Mouse (Mus musculus) ES-E14 (cell line): Measurements from ENCODE around the gene Rtl4. TPM values are rescaled to one million over a fixed set of nuclear protein-coding genes. Genes with fewer than 3 reads are reported as not detected.

Experiments used
- DNase-seq: peaks from one replicate; pipeline ENCODE4 v3.0.0-alpha.2; 2013; ENCODE audit warnings: low read depth, low spot score
- H3K27ac ChIP-seq: 2 replicates; pipeline ENCODE4 v1.5.1; 2012; ENCODE audit warnings: low read depth, mild to moderate bottlenecking, low read length, moderate library complexity, mixed read lengths; ENCODE audit not compliant: poor library complexity, insufficient read depth, severe bottlenecking
- H3K36me3 ChIP-seq: 2 replicates; pipeline ENCODE4 v1.6.1; 2012; ENCODE audit warnings: mild to moderate bottlenecking, low read length, moderate library complexity, mixed read lengths; ENCODE audit not compliant: control insufficient read depth, poor library complexity, insufficient read depth, severe bottlenecking
- H3K4me1 ChIP-seq, 2 experiments: fragments of 150-350 bp in 1 of 2; sonication (generic) in 1 of 2; 2 replicates each; pipeline ENCODE4 v1.6.1; 2012; ENCODE audit warnings: low read length in 2 of 2, mild to moderate bottlenecking in 1 of 2, mixed read lengths in 1 of 2; ENCODE audit not compliant: control insufficient read depth in 2 of 2, insufficient read depth in 2 of 2, poor library complexity in 1 of 2
- H3K4me3 ChIP-seq, 2 experiments: fragments of 150-350 bp in 1 of 2; sonication (generic) in 1 of 2; 2 replicates each; pipeline ENCODE4 v1.5.1; 2012; ENCODE audit warnings: low read length in 2 of 2, low read depth in 1 of 2, mild to moderate bottlenecking in 1 of 2, mixed read lengths in 1 of 2; ENCODE audit not compliant: insufficient read depth in 1 of 2, poor library complexity in 1 of 2, severe bottlenecking in 1 of 2
- H3K9ac ChIP-seq: 2 replicates; pipeline ENCODE4 v1.6.1; 2012; ENCODE audit warnings: low read depth, mild to moderate bottlenecking, low read length, mixed read lengths; ENCODE audit not compliant: poor library complexity, insufficient read depth, severe bottlenecking
- H3K9me3 ChIP-seq: fragments of 150-350 bp; sonication (generic); 2 replicates; pipeline ENCODE4 v1.6.1; 2012; ENCODE audit warnings: low read depth, mild to moderate bottlenecking, low read length; ENCODE audit not compliant: control insufficient read depth, insufficient read depth
- CHD2 ChIP-seq: IDR thresholded peaks from 2 replicates; pipeline ENCODE4 v1.6.1; 2014; ENCODE audit warnings: mild to moderate bottlenecking, low read depth, low read length, inconsistent platforms
- HCFC1 ChIP-seq: IDR thresholded peaks from 2 replicates; pipeline ENCODE4 v1.6.1; 2012; ENCODE audit warnings: low read length, inconsistent platforms, borderline replicate concordance; ENCODE audit not compliant: insufficient read depth
- MAFK ChIP-seq: IDR thresholded peaks from 2 replicates; pipeline ENCODE4 v1.6.1; 2014; ENCODE audit warnings: mild to moderate bottlenecking, low read depth, low read length, inconsistent platforms; ENCODE audit not compliant: insufficient read depth
- ZC3H11A ChIP-seq: IDR thresholded peaks from 2 replicates; pipeline ENCODE4 v1.6.1; 2012; ENCODE audit warnings: low read depth, mild to moderate bottlenecking, inconsistent platforms, low read length, borderline replicate concordance
- ZNF384 ChIP-seq: IDR thresholded peaks from 2 replicates; pipeline ENCODE4 v1.6.1; 2012; ENCODE audit warnings: low read depth, low read length, inconsistent platforms
- in situ Hi-C, 2 experiments: fragments of 600-800 bp; cut with MboI; formaldehyde crosslinking; loops; one replicate each; pipeline ENCODE4 v1.15.1; 2025; ENCODE audit warnings: low sequenced_read_pairs in 2 of 2, inconsistent platforms in 1 of 2; ENCODE audit not compliant: unreplicated experiment in 2 of 2
- total RNA-seq: library from RNA; depleted of rRNA; stranded (reverse); fragments of 300-350 nt; gene quantifications from 2 replicates; pipeline ENCODE4 v1.2.3, GENCODE M21; 2012; rRNA removed

The Rtl4 gene
- total RNA-seq, 1 experiment, result not detected

DNA sequence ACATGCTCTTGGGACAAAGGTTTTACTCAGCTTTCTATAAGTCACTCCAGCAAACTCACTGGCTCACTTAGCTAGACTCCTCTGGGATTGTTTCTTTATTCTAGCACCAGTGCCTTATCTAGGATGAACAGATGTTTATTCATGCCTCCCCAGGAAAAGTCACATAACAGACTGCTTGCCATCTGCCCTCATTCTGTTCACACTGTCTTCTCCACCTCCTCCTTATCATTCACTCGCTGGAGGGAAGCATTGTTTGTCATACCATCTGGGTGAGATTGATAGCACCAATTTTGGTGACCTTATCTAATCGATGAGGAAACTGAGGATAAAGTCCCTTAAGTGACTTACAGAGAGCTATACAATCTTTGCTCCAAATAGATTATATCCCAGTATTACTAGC lies 298.3 kb downstream of the Rtl4 start:
- no peak for DNase-seq
- H3K27ac ChIP-seq, result no peak overlapping the region
- H3K4me1 ChIP-seq, result no peaks in the 10 kb centered on the region
- no peak overlapping the region for H3K9ac ChIP-seq
- no peaks in the 10 kb centered on the region for H3K9me3 ChIP-seq
- no peaks in the 10 kb centered on the region for H3K36me3 ChIP-seq
- in situ Hi-C loops, result no loop called here
- no peak for TF ChIP-seq CHD2
- no peak for TF ChIP-seq ZNF384
- TF ChIP-seq ZC3H11A, result no peak
- no peak for TF ChIP-seq MAFK
- no peak for TF ChIP-seq HCFC1
- H3K4me3 ChIP-seq, result no peak overlapping the region

DNA sequence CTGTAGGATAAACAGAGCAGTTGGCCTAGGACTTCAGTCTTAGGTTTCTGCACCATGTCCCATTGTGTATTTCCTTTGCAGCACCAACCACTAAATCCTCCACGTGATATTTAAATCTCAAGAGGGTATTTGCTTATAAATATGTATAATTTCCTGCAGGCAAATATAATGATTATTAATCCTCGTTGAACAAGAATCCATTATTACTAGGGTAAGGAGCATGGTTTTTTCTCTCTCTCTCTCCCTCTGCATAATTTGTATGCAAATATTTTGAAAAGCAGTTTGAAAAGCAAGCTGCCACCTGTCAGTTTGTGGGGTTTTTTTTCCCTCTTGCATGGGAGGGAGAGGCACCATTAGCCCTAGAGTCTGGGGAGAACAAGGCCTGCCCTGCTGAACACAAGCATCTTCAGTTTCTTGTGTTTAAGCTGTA lies 376.8 kb downstream of the Rtl4 start:
- H3K9ac ChIP-seq, result no peak overlapping the region
- no peaks in the 10 kb centered on the region for H3K4me1 ChIP-seq

DNA sequence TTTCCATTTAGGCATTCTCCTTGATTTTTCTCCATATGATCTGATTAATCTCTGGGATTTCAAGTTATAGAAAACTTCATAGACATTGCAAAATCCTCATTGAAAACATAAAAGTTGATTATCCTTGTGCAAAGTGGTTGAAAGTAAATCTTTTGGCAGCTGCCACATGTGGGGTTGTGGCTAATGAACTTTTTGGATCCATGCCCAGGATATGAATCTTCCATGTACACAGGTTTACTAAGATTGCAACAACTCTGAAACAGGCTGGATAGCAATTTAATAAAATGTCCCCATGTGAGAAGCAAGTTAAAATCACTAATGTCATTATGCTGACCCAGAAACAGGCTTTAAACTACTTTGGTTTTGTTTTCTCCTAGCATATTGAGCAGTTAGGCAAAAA lies 401.1 kb downstream of the Rtl4 start:
- H3K9me3 ChIP-seq, result no peaks in the 10 kb centered on the region
- no peak overlapping the region for H3K9ac ChIP-seq
- no peaks in the 10 kb centered on the region for H3K4me1 ChIP-seq
- H3K4me3 ChIP-seq, result no peak overlapping the region
- TF ChIP-seq MAFK (no peak), ZC3H11A (no peak), CHD2 (no peak)
- no peak for DNase-seq
- no peaks in the 10 kb centered on the region for H3K36me3 ChIP-seq
- H3K27ac ChIP-seq, result no peak overlapping the region
- in situ Hi-C loops, result no loop called here

More for the DNA sequence above, 376.8 kb downstream of the Rtl4 start:
- no peak for DNase-seq
- in situ Hi-C loops, result no loop called here
- H3K27ac ChIP-seq, result no peak overlapping the region
- TF ChIP-seq ZNF384 (no peak), HCFC1 (no peak), CHD2 (no peak), MAFK (no peak), ZC3H11A (no peak)
- no peak overlapping the region for H3K4me3 ChIP-seq
- no peaks in the 10 kb centered on the region for H3K36me3 ChIP-seq
- no peaks in the 10 kb centered on the region for H3K9me3 ChIP-seq

DNA sequence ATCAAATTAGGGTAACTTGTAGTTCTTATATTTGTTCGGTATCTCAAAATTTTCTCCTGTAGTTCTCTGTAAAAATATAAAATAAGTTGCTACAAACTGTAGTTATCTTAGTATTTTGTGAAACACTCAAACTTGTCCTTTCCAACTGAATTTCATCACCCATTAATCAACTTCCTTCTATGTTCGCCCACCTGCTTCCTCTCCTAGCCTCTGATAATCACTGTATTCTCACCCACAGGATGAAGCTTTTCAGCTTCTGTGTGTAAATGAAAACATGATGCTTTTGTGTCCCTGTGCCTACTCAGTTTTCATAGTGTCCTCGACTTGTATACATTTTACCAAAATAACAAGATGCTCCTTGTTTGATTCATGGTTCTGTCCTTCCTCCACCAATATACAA lies 401.7 kb downstream of the Rtl4 start:
- in situ Hi-C loops, result no loop called here
- H3K9ac ChIP-seq, result no peak overlapping the region
- H3K27ac ChIP-seq, result no peak overlapping the region
- H3K4me3 ChIP-seq, result no peak overlapping the region
- DNase-seq, result no peak
- H3K9me3 ChIP-seq, result no peaks in the 10 kb centered on the region
- TF ChIP-seq HCFC1, result no peak
- TF ChIP-seq ZC3H11A, result no peak
- TF ChIP-seq ZNF384, result no peak
- no peak for TF ChIP-seq MAFK
- TF ChIP-seq CHD2, result no peak
- H3K4me1 ChIP-seq, result no peaks in the 10 kb centered on the region
- no peaks in the 10 kb centered on the region for H3K36me3 ChIP-seq

DNA sequence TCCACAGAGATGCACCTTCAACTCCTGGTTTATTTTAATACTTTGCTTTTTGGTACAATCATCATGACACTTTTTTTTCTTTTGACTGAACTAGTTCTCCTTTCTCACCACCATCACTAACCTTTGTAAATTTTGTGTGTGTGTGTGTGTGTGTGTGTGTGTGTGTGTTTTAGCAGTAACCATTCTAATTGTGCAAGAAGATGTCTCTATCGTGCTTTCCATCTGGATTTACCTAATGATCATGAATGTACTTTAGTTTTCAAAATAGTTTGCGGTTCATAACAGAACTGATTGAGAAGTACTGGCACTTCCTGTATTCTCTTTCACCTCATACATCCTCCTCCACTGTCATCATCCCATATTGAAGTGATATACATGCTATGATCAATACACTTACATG lies 402.3 kb downstream of the Rtl4 start:
- in situ Hi-C loops, result no loop called here
- no peak overlapping the region for H3K27ac ChIP-seq
- DNase-seq, result no peak

More for the DNA sequence above, 402.3 kb downstream of the Rtl4 start:
- H3K9me3 ChIP-seq, result no peaks in the 10 kb centered on the region
- H3K9ac ChIP-seq, result no peak overlapping the region
- no peaks in the 10 kb centered on the region for H3K36me3 ChIP-seq
- no peak overlapping the region for H3K4me3 ChIP-seq
- H3K4me1 ChIP-seq, result no peaks in the 10 kb centered on the region
- TF ChIP-seq CHD2 (no peak), ZC3H11A (no peak), ZNF384 (no peak), MAFK (no peak), HCFC1 (no peak)

Other genes starting within 250 kb of the Rtl4 start
- gene Trpc5os, start 232.3 kb upstream of the Rtl4 start, total RNA-seq, result 0.27 and 0.79 TPM in 2 replicates
- gene Trpc5, start 727 bp upstream of the Rtl4 start, total RNA-seq, result 0.18 and 0.26 TPM in 2 replicates